Mouse (Mus musculus): ENCODE data around the gene Smoc1.

DNA sequence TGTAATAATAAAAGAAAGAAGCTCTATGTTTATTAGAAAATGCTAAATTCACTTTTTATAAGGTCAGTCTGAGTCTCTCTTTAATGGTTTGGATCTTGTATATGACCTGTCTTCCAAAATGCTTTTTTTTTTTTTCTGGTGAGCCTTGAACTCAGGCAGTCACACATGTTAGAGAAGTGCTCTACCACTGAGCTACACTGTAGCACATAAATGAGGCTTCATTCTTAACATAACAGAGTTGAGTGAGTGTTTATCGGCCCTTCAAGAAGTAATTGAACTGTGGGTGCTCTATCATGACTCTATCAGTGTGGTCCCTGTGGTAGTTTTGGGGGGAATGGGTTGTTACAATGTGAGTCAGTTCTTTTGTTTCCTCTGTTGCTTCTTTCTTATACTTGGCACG is 167.4 kb downstream of the Smoc1 start:
- TF ChIP-seq POLR2A (IDR thresholded peaks at IDR 0.05; ENCODE audit: control insufficient read depth, low read depth, low read length): no peak
- no peak for TF ChIP-seq CTCF (IDR thresholded peaks at IDR 0.05; ENCODE audit: control insufficient read depth, insufficient read depth, insufficient replicate concordance, low read depth, low read length)

Data from testis, adult 2 months (tissue).